Mouse (Mus musculus) C2C12 (cell line): ENCODE data around the gene Adamts17. TPM values are rescaled to one million over a fixed set of nuclear protein-coding genes. Genes with fewer than 3 reads are reported as not detected.
A peak's percentile ranks its signal among the peaks of the same experiment; 100 is the strongest.

ENCODE experiments used
- H3K27me3 ChIP-seq: one replicate; pipeline ENCODE4 v1.6.1; 2011; ENCODE audit not compliant: control insufficient read depth, insufficient read depth, insufficient read length
- H3K36me3 ChIP-seq: one replicate; pipeline ENCODE4 v1.6.1; 2011; ENCODE audit not compliant: control insufficient read depth, insufficient read depth
- H3K4me3 ChIP-seq: one replicate; pipeline ENCODE4 v1.5.1; 2011; ENCODE audit warnings: mild to moderate bottlenecking, control low read depth; ENCODE audit not compliant: poor library complexity, insufficient read depth, severe bottlenecking
- H3K79me2 ChIP-seq: one replicate; pipeline ENCODE4 v1.6.1; 2011; ENCODE audit not compliant: control insufficient read depth, insufficient read depth
- H3K79me3 ChIP-seq: one replicate; pipeline ENCODE4 v1.6.1; 2011; ENCODE audit warnings: low read depth, control low read depth
- H3ac ChIP-seq: one replicate; pipeline ENCODE3; 2011; ENCODE audit warnings: low read depth; ENCODE audit not compliant: control insufficient read depth, insufficient read length
- CEBPB ChIP-seq: IDR thresholded peaks from one replicate; pipeline ENCODE4 v1.6.1; 2011; ENCODE audit warnings: low read depth, mild to moderate bottlenecking, control low read depth, moderate library complexity
- CTCF ChIP-seq: IDR thresholded peaks from one replicate; pipeline ENCODE4 v1.5.1; 2011; ENCODE audit not compliant: control insufficient read depth, insufficient read depth, insufficient read length
- FOSL1 ChIP-seq: IDR thresholded peaks from one replicate; pipeline ENCODE4 v1.8.0; 2011; ENCODE audit warnings: mild to moderate bottlenecking, low read length; ENCODE audit not compliant: poor library complexity, insufficient read depth, severe bottlenecking
- MAX ChIP-seq: IDR thresholded peaks from one replicate; pipeline ENCODE4 v1.6.1; 2011; ENCODE audit warnings: mild to moderate bottlenecking, control low read depth
- MYOD1 ChIP-seq: IDR thresholded peaks from one replicate; pipeline ENCODE4 v1.6.1; 2011; ENCODE audit warnings: low read depth; ENCODE audit not compliant: control insufficient read depth, insufficient read length
- MYOG ChIP-seq: IDR thresholded peaks from one replicate; pipeline ENCODE4 v1.6.1; 2011; ENCODE audit not compliant: control insufficient read depth, insufficient read length; ENCODE audit errors: extremely low read depth
- USF1 ChIP-seq: IDR thresholded peaks from one replicate; pipeline ENCODE4 v1.6.1; 2011; ENCODE audit warnings: low read depth, mild to moderate bottlenecking, control low read depth, moderate library complexity
- polyA plus RNA-seq: library from polyadenylated mRNA; unstranded; fragments of >200 nt; fragmentation: generic; extraction: Trizol; gene quantifications from one replicate; pipeline ENCODE4 v1.2.1, GENCODE M21; 2012; ENCODE audit warnings: missing spikeins

Gene Adamts17
- polyA plus RNA-seq, 1 experiment: 0.04 TPM

DNA sequence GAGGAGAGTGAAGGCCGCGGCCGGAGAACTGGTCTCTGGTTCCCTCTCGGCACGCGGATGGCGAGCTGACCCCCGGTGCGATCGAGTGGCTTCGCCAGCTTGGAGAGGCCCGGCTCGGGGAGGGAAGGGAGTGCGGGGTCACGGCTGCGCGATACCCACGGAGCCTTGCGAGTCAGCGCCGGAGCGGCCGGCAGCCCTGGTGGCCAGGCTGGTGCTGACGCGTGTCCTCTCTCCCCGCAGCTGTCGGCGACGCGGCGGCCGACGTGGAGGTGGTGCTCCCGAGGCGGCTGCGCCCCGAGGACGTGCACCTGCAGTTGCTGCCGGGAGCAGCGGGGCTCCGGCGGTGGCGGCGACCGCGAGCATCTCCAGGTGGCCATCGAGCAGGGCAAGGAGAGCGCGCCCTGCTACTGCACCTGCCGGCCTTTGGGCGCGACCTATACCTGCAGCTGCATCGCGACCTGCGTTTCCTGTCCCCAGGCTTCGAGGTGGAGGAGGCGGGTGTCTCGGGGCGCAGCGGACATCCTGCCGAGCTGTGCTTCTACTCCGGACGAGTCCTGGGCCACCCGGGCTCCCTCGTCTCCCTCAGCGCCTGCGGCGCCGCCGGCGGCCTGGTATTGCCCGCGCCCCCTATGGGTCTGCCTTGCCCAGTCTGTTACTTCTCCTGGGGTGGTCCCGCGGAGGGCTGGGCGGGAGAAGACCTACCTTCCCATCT is 629 bp downstream of the Adamts17 start:
- Histone ChIP-seq H3K27me3 (peaks cover 15% of the 10 kb centered on the region), H3ac (peak overlapping the region; percentile 44), H3K4me3 (no peak overlapping the region), H3K79me2 (no peaks in the 10 kb centered on the region), H3K36me3 (no peaks in the 10 kb centered on the region), H3K79me3 (no peaks in the 10 kb centered on the region)
- TF ChIP-seq MYOD1 (no peak), CEBPB (no peak), CTCF (no peak)

- Histone ChIP-seq H3K4me3 (no peak overlapping the region), H3K27me3 (peaks cover 22% of the 10 kb centered on the region), H3K36me3 (no peaks in the 10 kb centered on the region), H3K79me3 (no peaks in the 10 kb centered on the region), H3ac (no peak overlapping the region), H3K79me2 (no peaks in the 10 kb centered on the region)
- no peak for TF ChIP-seq MYOG
- TF ChIP-seq CTCF: no peak
- no peak for TF ChIP-seq USF1
- no peak for TF ChIP-seq MAX
- no peak for TF ChIP-seq FOSL1
- no peak for TF ChIP-seq MYOD1
- TF ChIP-seq CEBPB: no peak
Measured at GRCm38 (mm10) chr7:66841165-66841564, 1.6 kb downstream of the Adamts17 start.

DNA sequence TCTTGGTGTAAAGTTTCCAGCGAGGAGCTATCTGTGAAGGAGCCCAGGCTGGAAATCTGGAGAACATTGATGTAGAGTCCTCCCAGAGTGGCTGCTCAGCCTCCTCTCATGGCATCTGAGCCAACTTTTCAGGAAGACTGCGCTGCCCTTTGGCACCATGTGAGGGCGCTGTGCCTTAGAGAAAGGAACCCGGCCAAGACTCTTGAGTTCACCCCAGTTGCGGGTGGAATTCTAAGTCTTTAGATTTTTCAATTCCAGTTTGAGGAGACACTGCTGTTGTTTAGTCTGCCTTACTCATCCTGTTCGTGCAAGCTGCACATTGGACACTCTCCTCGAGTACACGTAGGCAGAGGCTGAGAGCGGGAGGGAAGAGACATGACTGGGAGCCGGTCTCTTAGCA is 2.5 kb downstream of the Adamts17 start:
- no peaks in the 10 kb centered on the region for H3K36me3 ChIP-seq
- no peaks in the 10 kb centered on the region for H3K79me2 ChIP-seq
- no peaks in the 10 kb centered on the region for H3K79me3 ChIP-seq
- no peak overlapping the region for H3K4me3 ChIP-seq
- peaks cover 24% of the 10 kb centered on the region for H3K27me3 ChIP-seq
- TF ChIP-seq USF1 (no peak), CTCF (peak; percentile 56)
- H3ac ChIP-seq: no peak overlapping the region

DNA sequence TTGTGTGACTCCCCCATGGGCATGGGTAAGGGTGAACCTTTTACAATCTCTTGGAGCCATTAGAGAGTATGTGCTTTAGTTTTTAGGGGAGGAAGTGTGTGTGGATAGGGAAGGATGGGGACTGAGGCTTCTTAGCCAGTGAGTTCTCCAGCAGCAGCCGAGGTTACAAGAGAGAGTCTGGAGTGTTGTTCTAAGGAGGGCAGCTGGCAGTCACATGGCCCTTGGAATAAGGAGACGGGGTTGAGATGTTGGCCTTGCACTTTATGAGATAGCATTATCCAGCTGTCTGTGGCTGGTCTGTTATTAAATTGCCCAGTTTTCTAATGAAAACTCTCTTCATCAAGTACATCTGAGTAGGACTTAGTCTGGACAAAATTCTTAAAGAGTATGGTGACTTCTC is 4.3 kb downstream of the Adamts17 start:
- Histone ChIP-seq H3ac (no peak overlapping the region), H3K79me2 (no peaks in the 10 kb centered on the region), H3K27me3 (peaks cover 34% of the 10 kb centered on the region), H3K79me3 (no peaks in the 10 kb centered on the region), H3K36me3 (no peaks in the 10 kb centered on the region), H3K4me3 (no peak overlapping the region)
- no peak for TF ChIP-seq MYOD1
- no peak for TF ChIP-seq USF1

- H3K4me3 ChIP-seq: no peak overlapping the region
- H3K79me3 ChIP-seq: no peaks in the 10 kb centered on the region
- TF ChIP-seq USF1 (no peak), MAX (no peak), CEBPB (no peak), FOSL1 (no peak), MYOG (no peak)
- H3K27me3 ChIP-seq: peaks cover 29% of the 10 kb centered on the region
- H3K36me3 ChIP-seq: no peaks in the 10 kb centered on the region
- no peak overlapping the region for H3ac ChIP-seq
- no peaks in the 10 kb centered on the region for H3K79me2 ChIP-seq
Measured at GRCm38 (mm10) chr7:66846582-66846981, 7.0 kb downstream of the Adamts17 start.

GRCm38 (mm10) chr7:66847299-66847698 is 7.8 kb downstream of the Adamts17 start:
- H3ac ChIP-seq: no peak overlapping the region
- H3K27me3 ChIP-seq: peaks cover 35% of the 10 kb centered on the region
- TF ChIP-seq FOSL1 (no peak), MYOD1 (no peak), MAX (no peak), USF1 (no peak), MYOG (no peak), CEBPB (no peak), CTCF (no peak)
- H3K4me3 ChIP-seq: no peak overlapping the region
- H3K79me3 ChIP-seq: no peaks in the 10 kb centered on the region
- no peaks in the 10 kb centered on the region for H3K79me2 ChIP-seq
- H3K36me3 ChIP-seq: no peaks in the 10 kb centered on the region
